Mouse (Mus musculus) adrenal gland, postnatal 36 days (tissue): ENCODE data around the gene Col5a2. TPM values are rescaled to one million over a fixed set of nuclear protein-coding genes. Genes with fewer than 3 reads are reported as not detected.
"Not testable (repeated sequence)": the region's sequence is repeated elsewhere in the genome, so short reads cannot be mapped to it uniquely, and the experiment has no call there.

Experiments
- DNase-seq, 2 experiments: peaks; one replicate each; pipeline ENCODE4 v3.0.0; 2021; ENCODE audit warnings: mixed read lengths in 1 of 2
- long read RNA-seq, 2 experiments: library from polyadenylated mRNA; stranded (forward); transcript quantifications; one replicate each; pipeline ENCODE4 v2.0.0; 2021; ENCODE audit warnings: borderline sequencing depth in 2 of 2
- total RNA-seq, 2 experiments: library from RNA; stranded (reverse); gene quantifications; 2 replicates each; pipeline ENCODE4 v1.2.3; 2021

Gene Col5a2
- total RNA-seq, result 10 to 100 TPM; 11.4 to 23.9 TPM
- long read RNA-seq, experiment 1, full-length matches to known transcripts, result 1 of 9 reads
- long read RNA-seq, experiment 1, partial matches to known transcripts, result 5 of 9 reads
- long read RNA-seq, experiment 1, other reads (novel, unspliced or antisense), result 3 of 9 reads
- long read RNA-seq, experiment 2, full-length matches to known transcripts, result 2 of 4 reads
- long read RNA-seq, experiment 2, partial matches to known transcripts, result 1 of 4 reads
- long read RNA-seq, experiment 2, other reads (novel, unspliced or antisense), result 1 of 4 reads

GRCm38 (mm10) chr1:45502865-45503332 lies at the start of gene Col5a2:
Gene Col5a2, minus strand, starts transcription at chr1:45503282.
- peak; percentile 40 to 46 for DNase-seq

GRCm38 (mm10) chr1:45550531-45550930 lies 47.4 kb upstream of the Col5a2 start:
- DNase-seq, result no peak

GRCm38 (mm10) chr1:45541888-45542287 lies 38.8 kb upstream of the Col5a2 start:
- peak in 1 of 2 experiments; percentile 4 for DNase-seq

GRCm38 (mm10) chr1:45541161-45541560 lies 38.1 kb upstream of the Col5a2 start:
- no peak for DNase-seq

- DNase-seq, result no peak
Measured at GRCm38 (mm10) chr1:45531486-45531885, 28.4 kb upstream of the Col5a2 start.

GRCm38 (mm10) chr1:45527476-45527875 lies 24.4 kb upstream of the Col5a2 start:
- DNase-seq, result not testable (repeated sequence)

- DNase-seq, result no peak
Measured at GRCm38 (mm10) chr1:45523601-45524000, 20.5 kb upstream of the Col5a2 start.

GRCm38 (mm10) chr1:45521486-45521885 lies 18.4 kb upstream of the Col5a2 start:
- no peak for DNase-seq

- DNase-seq, result peak; percentile 3 to 11
Measured at GRCm38 (mm10) chr1:45502241-45502741, 791 bp downstream of the Col5a2 start.

GRCm38 (mm10) chr1:45501437-45501836 lies 1.6 kb downstream of the Col5a2 start:
- DNase-seq, result no peak

GRCm38 (mm10) chr1:45500456-45500855 lies 2.6 kb downstream of the Col5a2 start:
- no peak for DNase-seq

- DNase-seq, result no peak
Measured at GRCm38 (mm10) chr1:45495025-45495424, 8.1 kb downstream of the Col5a2 start.

- DNase-seq, result no peak
Measured at GRCm38 (mm10) chr1:45492130-45492723, 10.9 kb downstream of the Col5a2 start.

- no peak for DNase-seq
Measured at GRCm38 (mm10) chr1:45490451-45490850, 12.6 kb downstream of the Col5a2 start.

- no peak for DNase-seq
Measured at GRCm38 (mm10) chr1:45488291-45488690, 14.8 kb downstream of the Col5a2 start.

- no peak for DNase-seq
Measured at GRCm38 (mm10) chr1:45483001-45483400, 20.1 kb downstream of the Col5a2 start.

- DNase-seq, result no peak
Measured at GRCm38 (mm10) chr1:45481876-45482275, 21.2 kb downstream of the Col5a2 start.

GRCm38 (mm10) chr1:45479087-45479486 lies 24.0 kb downstream of the Col5a2 start:
- DNase-seq, result no peak

GRCm38 (mm10) chr1:45472751-45473150 lies 30.3 kb downstream of the Col5a2 start:
- no peak for DNase-seq

GRCm38 (mm10) chr1:45460767-45461166 lies 42.3 kb downstream of the Col5a2 start:
- no peak for DNase-seq

GRCm38 (mm10) chr1:45455763-45456162 lies 47.3 kb downstream of the Col5a2 start:
- no peak for DNase-seq

- no peak for DNase-seq
Measured at GRCm38 (mm10) chr1:45448856-45449255, 54.2 kb downstream of the Col5a2 start.

GRCm38 (mm10) chr1:45431922-45432321 lies 71.2 kb downstream of the Col5a2 start:
- DNase-seq, result peak; percentile 2 to 34

- peak; percentile 51 to 55 for DNase-seq
Measured at GRCm38 (mm10) chr1:45430520-45430919, 72.6 kb downstream of the Col5a2 start.
